In the genomic region with DNA sequence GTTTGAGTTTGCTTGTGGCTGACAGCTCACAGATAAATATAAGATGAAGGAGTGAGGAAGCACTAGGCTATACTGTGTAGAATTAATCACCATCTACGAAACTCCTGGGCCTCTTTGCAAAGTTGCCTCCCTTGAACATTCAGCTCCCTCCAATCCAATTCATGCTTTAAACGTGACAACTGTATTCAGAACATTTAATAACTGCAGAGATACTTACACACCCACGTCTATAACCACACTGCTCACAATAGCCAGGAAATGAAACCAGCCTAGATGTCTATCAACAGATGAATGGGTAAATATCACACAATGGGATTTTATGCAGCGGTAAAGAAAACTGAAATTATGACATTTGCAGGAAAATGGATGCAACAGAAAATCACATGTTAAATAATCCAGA, we compare ENCODE assay signal across 32 mouse cellular contexts. TPM values are rescaled to one million over a fixed set of nuclear protein-coding genes. Genes with fewer than 3 reads are reported as not detected.
"Had no signal": no experiment of that assay in that cellular context is flagged by ENCODE, and none has a peak within 500 bp of the region (broad histone marks: within the 10 kb centered on the region; RNA-seq: fewer than 3 reads in every experiment).

No protein-coding gene starts in this region.

- ATAC-seq: hindbrain, embryonic 16.5 days; intestine, embryonic 16.5 days had no signal

- DNase-seq: gastrocnemius, adult 2 months; gastrocnemius, postnatal 10 days; gastrocnemius, postnatal 25 days; heart, postnatal 10 days; heart, postnatal 4 days; kidney, adult 11 months; kidney, adult 2 months; kidney, adult 9 months; kidney, postnatal 14 days; kidney, postnatal 36 days; layer of hippocampus, adult 9-11 months; layer of hippocampus, postnatal 36 days; liver; liver, embryonic 13.5 days had no signal

RNA-seq across cellular contexts. Expression of a gene that starts 59.3 kb away (rescaled TPM):
- polyA plus RNA-seq: heart, embryonic 10.5 days; heart, embryonic 12.5 days; heart, embryonic 14.5 days; heart, embryonic 16.5 days; hindbrain, embryonic 10.5 days; hindbrain, embryonic 12.5 days; hindbrain, embryonic 14.5 days; hindbrain, embryonic 16.5 days; intestine, embryonic 14.5 days; intestine, embryonic 16.5 days; kidney, adult 2 months; kidney, embryonic 15.5 days; kidney, postnatal 0 days; large intestine, adult 2 months; limb, embryonic 10.5 days; limb, embryonic 12.5 days; limb, embryonic 14.5 days; liver, embryonic 11.5 days; liver, embryonic 13.5 days; liver, embryonic 15.5 days had no signal
